Mouse (Mus musculus) heart, adult 2 months (tissue): ENCODE data around the gene Med13l.

Experiments used
- CTCF ChIP-seq: fragments of 200-600 bp; IDR thresholded peaks from 2 replicates; pipeline ENCODE4 v1.8.1; 2022; ENCODE audit warnings: antibody characterized with exemption, mild to moderate bottlenecking, moderate library complexity
- EP300 ChIP-seq: fragments of 200-500 bp; IDR thresholded peaks from 2 replicates; pipeline ENCODE4 v1.6.1; 2011; ENCODE audit warnings: low read depth, low read length, control low read depth; ENCODE audit not compliant: insufficient read depth
- POLR2A ChIP-seq: fragments of 200-500 bp; IDR thresholded peaks from 2 replicates; pipeline ENCODE4 v1.6.1; 2011; ENCODE audit warnings: mild to moderate bottlenecking, low read depth, low read length, control low read depth; ENCODE audit not compliant: insufficient read depth

DNA sequence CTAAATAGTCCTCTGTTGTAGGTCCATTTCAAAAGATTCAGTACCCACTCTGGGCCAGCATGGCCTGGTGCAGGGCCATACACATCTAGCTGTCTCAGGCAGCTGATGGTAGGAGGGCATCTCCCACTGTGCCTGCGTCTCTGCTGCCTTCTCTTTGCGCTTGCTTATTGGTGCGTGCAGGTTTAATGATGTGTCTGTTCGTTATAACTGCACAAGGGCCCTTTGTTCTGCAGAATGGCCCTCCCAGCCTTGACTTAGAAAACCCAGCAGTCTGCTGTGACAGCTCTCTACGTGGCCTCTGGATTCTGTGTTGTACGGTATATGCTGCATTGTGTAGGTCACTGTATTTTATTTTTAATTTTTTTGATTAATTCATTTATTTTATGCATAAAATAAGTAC, 208.7 kb downstream of the Med13l start:
- TF ChIP-seq POLR2A (no peak), EP300 (no peak), CTCF (no peak)
